Comparison of ENCODE assay signal across 21 mouse cellular contexts in genomic region chr8:61611077-61611476, GRCm38 (mm10).
DNase-seq lines count a peak whose midpoint lies in the region; ATAC-seq and TF ChIP-seq lines count a peak whose summit lies in the region.
"Had no signal": no experiment of that assay in that cellular context is flagged by ENCODE, and none has a peak within 500 bp of the region (broad histone marks: within the 10 kb centered on the region; RNA-seq: fewer than 3 reads in every experiment).

No protein-coding gene starts in this region.

- ATAC-seq in heart, embryonic 15.5 days (replicated peaks; ENCODE audit: insufficient number of reproducible peaks, insufficient read depth, low FRiP score, low read depth): peak; percentile 40; the same call in 1 of the 2 replicates
- no peak for ATAC-seq in embryonic facial prominence, embryonic 13.5 days (ENCODE audit: insufficient number of reproducible peaks, insufficient read depth, low FRiP score, low TSS enrichment, low read depth)
- ATAC-seq: liver, embryonic 12.5 days; midbrain, embryonic 16.5 days had no signal

- H3K4me3 ChIP-seq in heart, embryonic 15.5 days: no peak overlapping the region
- no peak overlapping the region for H3K4me3 ChIP-seq in heart, embryonic 10.5 days
- H3K4me3 ChIP-seq in liver, adult 2 months (ENCODE audit: insufficient read depth, low read depth, low read length): no peak overlapping the region
- H3K4me3 ChIP-seq in embryonic facial prominence, embryonic 13.5 days: no peak overlapping the region
- H3K4me3 ChIP-seq: forebrain, embryonic 12.5 days; hindbrain, embryonic 15.5 days; liver, embryonic 12.5 days; midbrain, embryonic 10.5 days; myocyte; neural tube, embryonic 13.5 days had no signal

- H3K79me2 ChIP-seq in liver, adult 2 months (ENCODE audit: control insufficient read depth, insufficient read depth, low read length): no peaks in the 10 kb centered on the region

- whole genome bisulfite sequencing in heart, embryonic 15.5 days: 58% methylated on average over 7 of the region's 7 CpGs
- WGBS in heart, embryonic 10.5 days: 78% methylated on average over 7 of the region's 7 CpGs
- 15% methylated on average over 7 of the region's 7 CpGs for WGBS in liver, adult 2 months
- 76% methylated on average over 7 of the region's 7 CpGs for WGBS in embryonic facial prominence, embryonic 13.5 days

- no peak for DNase-seq in heart, embryonic 10.5 days (ENCODE audit: low spot score)
- DNase-seq in liver, adult 2 months (ENCODE audit: extremely low read depth, low read depth, low spot score): peak; percentile 67
- DNase-seq in liver (no peak), adipocyte (ENCODE audit: low spot score) (peak; percentile 15)
- DNase-seq in thymus, postnatal 4 days: no peak
- DNase-seq in adrenal gland, postnatal 14 days: no peak
- DNase-seq: adrenal gland, postnatal 25 days; cerebellum, adult 8-10 months; cerebellum, postnatal 36 days; embryo, embryonic 11 days; thymus, postnatal 14 days had no signal

- no peaks in the 10 kb centered on the region for H3K27me3 ChIP-seq in heart, embryonic 15.5 days
- H3K27me3 ChIP-seq in heart, embryonic 10.5 days (ENCODE audit: insufficient read depth, poor library complexity, severe bottlenecking): no peaks in the 10 kb centered on the region
- no peaks in the 10 kb centered on the region for H3K27me3 ChIP-seq in liver, adult 2 months (ENCODE audit: control insufficient read depth, insufficient read depth, low read length)
- H3K27me3 ChIP-seq in embryonic facial prominence, embryonic 13.5 days: no peaks in the 10 kb centered on the region
- H3K27me3 ChIP-seq: forebrain, embryonic 12.5 days; hindbrain, embryonic 15.5 days; liver, embryonic 12.5 days; neural tube, embryonic 13.5 days had no signal

- TF ChIP-seq POLR2A in liver, adult 2 months (IDR thresholded peaks at IDR 0.05; ENCODE audit: extremely low read depth, insufficient read depth, low read length): no peak

- H3K27ac ChIP-seq in heart, embryonic 15.5 days: 0 out of 2 replicates have a peak overlapping the region, but pooled peaks have one; percentile 21
- no peak overlapping the region; the same call in 1 of the 2 replicates for H3K27ac ChIP-seq in heart, embryonic 10.5 days
- peak overlapping the region; percentile 68 for H3K27ac ChIP-seq in liver, adult 2 months (replicated peaks; ENCODE audit: insufficient read depth, low read depth, low read length)
- H3K27ac ChIP-seq in embryonic facial prominence, embryonic 13.5 days: peak overlapping the region; percentile 68
- H3K27ac ChIP-seq: forebrain, embryonic 12.5 days; hindbrain, embryonic 15.5 days; kidney, postnatal 0 days; liver, embryonic 12.5 days; midbrain, embryonic 10.5 days; neural tube, embryonic 13.5 days had no signal

- H3K4me2 ChIP-seq in heart, embryonic 15.5 days: no peak overlapping the region
- no peak overlapping the region for H3K4me2 ChIP-seq in embryonic facial prominence, embryonic 13.5 days
- H3K4me2 ChIP-seq: forebrain, embryonic 12.5 days; hindbrain, embryonic 15.5 days; liver, embryonic 12.5 days; neural tube, embryonic 13.5 days had no signal

- no peak overlapping the region for H3K9ac ChIP-seq in heart, embryonic 15.5 days
- H3K9ac ChIP-seq in liver, adult 2 months (ENCODE audit: low read depth, low read length): no peak overlapping the region
- H3K9ac ChIP-seq in embryonic facial prominence, embryonic 13.5 days: no peak overlapping the region
- H3K9ac ChIP-seq: forebrain, embryonic 12.5 days; hindbrain, embryonic 15.5 days; liver, embryonic 12.5 days; neural tube, embryonic 13.5 days had no signal

- H3K4me1 ChIP-seq in heart, embryonic 15.5 days (replicated peaks): peaks cover 28% of the 10 kb centered on the region
- H3K4me1 ChIP-seq in heart, embryonic 10.5 days: peaks cover 19% of the 10 kb centered on the region; the same call in 1 of the 2 replicates
- H3K4me1 ChIP-seq in liver, adult 2 months (ENCODE audit: control insufficient read depth, insufficient read depth, low read length): peaks cover 21% of the 10 kb centered on the region
- H3K4me1 ChIP-seq in embryonic facial prominence, embryonic 13.5 days: peaks cover 37% of the 10 kb centered on the region

- no peaks in the 10 kb centered on the region for H3K36me3 ChIP-seq in heart, embryonic 15.5 days
- peaks cover 3% of the 10 kb centered on the region; the same call in 1 of the 2 replicates for H3K36me3 ChIP-seq in heart, embryonic 10.5 days
- H3K36me3 ChIP-seq in liver, adult 2 months (ENCODE audit: control insufficient read depth, insufficient read depth, low read length): no peaks in the 10 kb centered on the region
- H3K36me3 ChIP-seq in embryonic facial prominence, embryonic 13.5 days: no peaks in the 10 kb centered on the region
- H3K36me3 ChIP-seq: forebrain, embryonic 12.5 days; hindbrain, embryonic 15.5 days; liver, embryonic 12.5 days; midbrain, embryonic 10.5 days; neural tube, embryonic 13.5 days had no signal

- TF ChIP-seq CTCF in liver, adult 2 months (IDR thresholded peaks at IDR 0.05; ENCODE audit: low read depth, low read length): no peak

- no peaks in the 10 kb centered on the region for H3K9me3 ChIP-seq in heart, embryonic 15.5 days (replicated peaks)
- H3K9me3 ChIP-seq in heart, embryonic 10.5 days: no peaks in the 10 kb centered on the region
- H3K9me3 ChIP-seq in embryonic facial prominence, embryonic 13.5 days: no peaks in the 10 kb centered on the region
- H3K9me3 ChIP-seq: forebrain, embryonic 12.5 days; hindbrain, embryonic 15.5 days; liver, embryonic 12.5 days; midbrain, embryonic 10.5 days; neural tube, embryonic 13.5 days had no signal

Comparison
In these comparisons a context has a peak if more than half of its experiments do, and no peak if none do; other contexts are left out.
1. DNase-seq: peak in liver, adult 2 months (single experiment) and adipocyte (single experiment); none in heart, embryonic 10.5 days (single experiment), liver (single experiment), thymus, postnatal 4 days (single experiment) and adrenal gland, postnatal 14 days (single experiment).